Mouse (Mus musculus): ENCODE results near the gene Kcnh4. TPM values are rescaled to one million over a fixed set of nuclear protein-coding genes. Genes with fewer than 3 reads are reported as not detected.

Kcnh4 gene
- polyA plus RNA-seq, 1 experiment from 2014 or later = not detected

GRCm38 (mm10) chr11:100718866-100719265, 40.9 kb downstream of the Kcnh4 start:
- Histone ChIP-seq H3K9me3 (replicated peaks) (no peaks in the 10 kb centered on the region), H3K9ac (no peak overlapping the region), H3K27ac (ENCODE audit: poor library complexity, severe bottlenecking) (no peak overlapping the region), H3K27me3 (replicated peaks) (no peaks in the 10 kb centered on the region), H3K36me3 (peaks cover 45% of the 10 kb centered on the region), H3K4me2 (no peak overlapping the region), H3K4me3 (no peak overlapping the region), H3K4me1 (replicated peaks) (peaks cover 44% of the 10 kb centered on the region)
- ATAC-seq (ENCODE audit: insufficient number of reproducible peaks, low FRiP score) = no peak
- 88% methylated on average over 4 of the region's 4 CpGs for WGBS

GRCm38 (mm10) chr11:100718462-100718861, 41.3 kb downstream of the Kcnh4 start:
- Histone ChIP-seq H3K9me3 (replicated peaks) (no peaks in the 10 kb centered on the region), H3K36me3 (peaks cover 45% of the 10 kb centered on the region), H3K9ac (no peak overlapping the region), H3K27me3 (replicated peaks) (no peaks in the 10 kb centered on the region), H3K4me3 (no peak overlapping the region), H3K4me1 (replicated peaks) (peaks cover 48% of the 10 kb centered on the region), H3K27ac (ENCODE audit: poor library complexity, severe bottlenecking) (no peak overlapping the region), H3K4me2 (no peak overlapping the region)
- 94% methylated on average over 7 of the region's 7 CpGs for WGBS
- ATAC-seq (ENCODE audit: insufficient number of reproducible peaks, low FRiP score) = no peak

- WGBS = 78% methylated on average over 3 of the region's 3 CpGs
Measured at GRCm38 (mm10) chr11:100716649-100717048, 43.1 kb downstream of the Kcnh4 start.

DNA sequence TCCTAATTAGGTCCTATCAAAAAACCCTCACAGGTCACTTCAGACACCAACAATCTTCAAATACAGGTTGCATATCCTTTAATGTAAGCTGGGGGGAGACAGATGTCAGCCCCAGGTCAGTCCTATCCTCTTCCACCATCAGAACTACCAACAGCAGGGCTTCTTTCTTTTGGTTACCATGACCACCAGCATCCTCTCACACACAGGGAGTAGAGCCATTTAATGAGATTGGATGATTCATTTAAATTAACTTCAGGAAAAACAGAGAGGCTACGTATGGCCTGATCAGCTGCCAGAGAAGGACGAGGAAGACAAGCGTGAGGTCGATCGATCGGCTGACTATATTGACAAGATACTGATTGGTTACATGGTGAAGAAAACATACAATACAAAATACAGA, 44.8 kb downstream of the Kcnh4 start:
- ATAC-seq (ENCODE audit: insufficient number of reproducible peaks, low FRiP score) = no peak
- no peak overlapping the region for H3K9ac ChIP-seq
- peaks cover 57% of the 10 kb centered on the region for H3K36me3 ChIP-seq
- peaks cover 34% of the 10 kb centered on the region for H3K4me1 ChIP-seq (replicated peaks)
- H3K4me3 ChIP-seq = no peak overlapping the region
- no peaks in the 10 kb centered on the region for H3K9me3 ChIP-seq (replicated peaks)
- H3K27me3 ChIP-seq (replicated peaks) = no peaks in the 10 kb centered on the region
- H3K27ac ChIP-seq (ENCODE audit: poor library complexity, severe bottlenecking) = no peak overlapping the region
- no peak overlapping the region for H3K4me2 ChIP-seq
- 89% methylated on average over 6 of the region's 6 CpGs for WGBS

More at GRCm38 (mm10) chr11:100716649-100717048, 43.1 kb downstream of the Kcnh4 start:
- Histone ChIP-seq H3K4me2 (no peak overlapping the region), H3K36me3 (peaks cover 45% of the 10 kb centered on the region), H3K4me1 (replicated peaks) (peaks cover 42% of the 10 kb centered on the region), H3K9ac (no peak overlapping the region), H3K27ac (ENCODE audit: poor library complexity, severe bottlenecking) (no peak overlapping the region), H3K9me3 (replicated peaks) (no peaks in the 10 kb centered on the region), H3K4me3 (no peak overlapping the region), H3K27me3 (replicated peaks) (no peaks in the 10 kb centered on the region)
- no peak for ATAC-seq (ENCODE audit: insufficient number of reproducible peaks, low FRiP score)

DNA sequence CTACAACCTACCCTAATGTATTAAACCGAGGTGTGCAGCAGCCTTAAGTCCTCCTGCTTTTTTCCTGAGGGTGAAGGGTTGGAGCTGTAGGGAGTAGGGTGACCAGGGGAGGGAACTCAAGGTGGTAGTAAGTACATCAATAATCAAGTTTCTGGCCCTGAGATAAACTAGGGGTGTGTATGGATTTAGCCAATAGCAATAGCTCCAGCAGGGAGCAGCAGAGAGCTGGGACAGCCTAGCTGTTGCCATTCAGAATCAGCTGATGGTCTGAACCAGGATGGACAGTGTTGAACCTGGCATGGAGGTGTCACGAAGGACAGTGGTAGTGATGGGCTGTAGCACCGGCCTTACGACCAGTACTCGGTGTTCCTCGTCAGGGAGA, 45.2 kb downstream of the Kcnh4 start:
- Histone ChIP-seq H3K9me3 (replicated peaks) (no peaks in the 10 kb centered on the region), H3K9ac (peak overlapping the region; percentile 67; the same call in 1 of the 2 replicates), H3K4me1 (replicated peaks) (peaks cover 29% of the 10 kb centered on the region), H3K27ac (ENCODE audit: poor library complexity, severe bottlenecking) (peak overlapping the region; percentile 76), H3K4me2 (peak overlapping the region; percentile 71), H3K27me3 (replicated peaks) (no peaks in the 10 kb centered on the region), H3K36me3 (peaks cover 61% of the 10 kb centered on the region), H3K4me3 (peak overlapping the region; percentile 33; the same call in 1 of the 2 replicates)
- ATAC-seq (ENCODE audit: insufficient number of reproducible peaks, low FRiP score) = 0 out of 2 replicates have a peak, but pooled peaks have one; percentile 12
- 39% methylated on average over 6 of the region's 6 CpGs for WGBS

DNA sequence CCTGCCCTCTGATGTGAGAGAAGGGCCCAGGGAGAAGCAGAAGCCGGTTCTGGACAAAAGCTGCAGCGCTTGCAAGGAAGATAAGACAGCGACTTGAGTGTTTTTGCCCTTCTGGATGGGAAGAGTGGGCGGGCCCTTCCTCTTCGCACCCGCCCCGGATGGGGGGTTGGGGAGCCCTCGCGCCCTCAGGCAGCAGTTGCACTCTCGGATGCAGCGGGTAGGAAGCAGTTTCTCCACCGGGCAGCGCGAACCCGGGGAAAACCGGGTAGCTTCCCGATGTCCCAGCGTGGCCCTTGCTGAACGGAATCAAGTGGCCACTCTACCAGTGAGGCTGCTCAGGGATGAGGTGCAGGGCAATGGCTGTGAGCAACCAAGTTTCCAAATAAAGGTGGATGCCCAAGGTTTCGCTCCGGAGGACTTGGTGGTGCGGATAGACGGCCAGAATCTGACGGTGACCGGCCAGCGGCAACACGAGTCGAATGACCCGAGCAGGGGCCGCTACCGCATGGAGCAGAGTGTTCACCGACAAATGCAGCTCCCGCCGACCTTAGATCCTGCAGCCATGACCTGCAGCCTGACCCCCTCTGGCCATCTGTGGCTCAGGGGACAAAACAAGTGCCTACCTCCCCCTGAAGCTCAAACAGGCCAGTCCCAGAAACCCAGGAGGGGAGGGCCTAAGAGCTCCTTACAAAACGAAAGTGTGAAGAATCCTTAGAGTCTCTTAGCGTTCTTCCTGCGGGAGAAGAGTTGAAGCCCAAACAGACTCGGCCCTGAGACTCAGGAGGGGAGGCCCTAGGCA, 45.8 kb downstream of the Kcnh4 start, which contains the start of gene Hspb9:
Gene Hspb9 (plus strand): TSS at position 116 of the 799 bp plus-strand sequence.
- H3K4me1 ChIP-seq (replicated peaks) = peaks cover 29% of the 10 kb centered on the region
- peak within 1 kb of the TSS; percentile 71 for H3K4me2 ChIP-seq
- no peaks in the 10 kb centered on the region for H3K27me3 ChIP-seq (replicated peaks)
- H3K9me3 ChIP-seq (replicated peaks) = no peaks in the 10 kb centered on the region
- 2% methylated on average over 38 of the region's 38 CpGs for WGBS
- ATAC-seq (ENCODE audit: insufficient number of reproducible peaks, low FRiP score) = peak; percentile 76
- peaks cover 62% of the 10 kb centered on the region for H3K36me3 ChIP-seq
- H3K27ac ChIP-seq (ENCODE audit: poor library complexity, severe bottlenecking) = peak within 1 kb of the TSS; percentile 76
- H3K4me3 ChIP-seq = peak within 1 kb of the TSS; percentile 33
- peak within 1 kb of the TSS; percentile 67 for H3K9ac ChIP-seq

DNA sequence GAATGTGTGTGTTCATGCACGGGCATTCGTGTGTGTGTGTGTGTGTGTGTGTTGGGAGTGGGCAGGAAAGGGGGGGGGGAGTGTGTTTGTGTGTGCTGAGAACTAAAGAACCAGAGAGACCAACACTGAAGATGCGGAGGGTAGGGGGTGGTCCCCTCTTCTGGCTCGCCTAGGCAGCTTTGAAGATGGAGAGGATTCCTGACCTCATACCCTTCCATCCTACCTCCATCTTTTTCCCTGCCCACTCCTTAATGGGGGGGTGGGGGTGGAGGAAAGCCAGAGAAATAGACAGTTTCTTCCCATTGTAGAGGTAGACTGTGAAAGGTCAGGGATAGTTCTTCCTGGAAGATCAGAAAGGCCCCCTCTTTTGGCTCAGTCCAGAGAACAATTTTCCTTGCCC, 46.6 kb downstream of the Kcnh4 start:
- WGBS = 51% methylated on average over 4 of the region's 4 CpGs
- H3K9me3 ChIP-seq (replicated peaks) = no peaks in the 10 kb centered on the region
- peak overlapping the region; percentile 67 for H3K9ac ChIP-seq
- H3K27ac ChIP-seq (ENCODE audit: poor library complexity, severe bottlenecking) = peak overlapping the region; percentile 76
- H3K36me3 ChIP-seq = peaks cover 62% of the 10 kb centered on the region
- peak overlapping the region; percentile 33 for H3K4me3 ChIP-seq
- H3K4me2 ChIP-seq = peak overlapping the region; percentile 71
- no peak for ATAC-seq (ENCODE audit: insufficient number of reproducible peaks, low FRiP score)
- H3K4me1 ChIP-seq (replicated peaks) = peaks cover 29% of the 10 kb centered on the region
- no peaks in the 10 kb centered on the region for H3K27me3 ChIP-seq (replicated peaks)

GRCm38 (mm10) chr11:100711783-100712615, 47.7 kb downstream of the Kcnh4 start, which contains the start of gene Kat2a:
TSS of gene Kat2a (minus strand) at chr11:100712465.
- H3K36me3 ChIP-seq = peaks cover 62% of the 10 kb centered on the region
- WGBS = 2% methylated on average over 43 of the region's 48 CpGs

GRCm38 (mm10) chr11:100710977-100711376, 48.8 kb downstream of the Kcnh4 start:
- Histone ChIP-seq H3K9ac (no peak overlapping the region), H3K36me3 (peaks cover 62% of the 10 kb centered on the region), H3K27ac (ENCODE audit: poor library complexity, severe bottlenecking) (no peak overlapping the region), H3K9me3 (replicated peaks) (no peaks in the 10 kb centered on the region), H3K4me3 (no peak overlapping the region), H3K27me3 (replicated peaks) (no peaks in the 10 kb centered on the region), H3K4me2 (0 out of 2 replicates have a peak overlapping the region, but pooled peaks have one; percentile 78), H3K4me1 (replicated peaks) (peaks cover 29% of the 10 kb centered on the region)
- 75% methylated on average over 4 of the region's 4 CpGs for WGBS
- no peak for ATAC-seq (ENCODE audit: insufficient number of reproducible peaks, low FRiP score)

More at GRCm38 (mm10) chr11:100711783-100712615, 47.7 kb downstream of the Kcnh4 start, which contains the start of gene Kat2a:
- Histone ChIP-seq H3K4me1 (replicated peaks) (peaks cover 29% of the 10 kb centered on the region), H3K4me3 (peak within 1 kb of the TSS; percentile 98), H3K4me2 (peak within 1 kb of the TSS; percentile 78), H3K9me3 (replicated peaks) (no peaks in the 10 kb centered on the region), H3K27me3 (replicated peaks) (no peaks in the 10 kb centered on the region), H3K27ac (ENCODE audit: poor library complexity, severe bottlenecking) (peak within 1 kb of the TSS; percentile 76), H3K9ac (peak within 1 kb of the TSS; percentile 95)
- ATAC-seq (ENCODE audit: insufficient number of reproducible peaks, low FRiP score) = peak; percentile 84

- Histone ChIP-seq H3K9ac (no peak overlapping the region), H3K36me3 (peaks cover 63% of the 10 kb centered on the region), H3K27ac (ENCODE audit: poor library complexity, severe bottlenecking) (no peak overlapping the region), H3K4me2 (no peak overlapping the region), H3K9me3 (replicated peaks) (no peaks in the 10 kb centered on the region), H3K4me3 (no peak overlapping the region), H3K27me3 (replicated peaks) (no peaks in the 10 kb centered on the region), H3K4me1 (replicated peaks) (peaks cover 29% of the 10 kb centered on the region)
- WGBS = 93% methylated on average over 15 of the region's 15 CpGs
- ATAC-seq (ENCODE audit: insufficient number of reproducible peaks, low FRiP score) = no peak
Measured at GRCm38 (mm10) chr11:100710528-100710927, 49.2 kb downstream of the Kcnh4 start.

All from heart, embryonic 12.5 days (tissue).